Mouse (Mus musculus) bone marrow macrophage, adult 2 months (primary cell): ENCODE data around the gene Pde8b. TPM values are rescaled to one million over a fixed set of nuclear protein-coding genes. Genes with fewer than 3 reads are reported as not detected.
A peak's percentile ranks its signal among the peaks of the same experiment; 100 is the strongest.

Experiments
- H3K27ac ChIP-seq: 2 replicates; pipeline ENCODE4 v1.5.1; 2012; ENCODE audit warnings: low read depth, low read length; ENCODE audit not compliant: insufficient read depth
- H3K4me1 ChIP-seq: 2 replicates; pipeline ENCODE4 v1.6.1; 2012; ENCODE audit warnings: low read length; ENCODE audit not compliant: control insufficient read depth, insufficient read depth
- H3K4me3 ChIP-seq: 2 replicates; pipeline ENCODE4 v1.5.1; 2012; ENCODE audit warnings: mild to moderate bottlenecking, low read length, moderate library complexity; ENCODE audit not compliant: insufficient read depth
- CTCF ChIP-seq: IDR thresholded peaks from 2 replicates; pipeline ENCODE4 v1.5.1; 2012; ENCODE audit warnings: low read depth, mild to moderate bottlenecking, low read length, moderate library complexity
- POLR2A ChIP-seq: IDR thresholded peaks from 2 replicates; pipeline ENCODE4 v1.6.1; 2012; ENCODE audit warnings: mild to moderate bottlenecking, low read depth, low read length, borderline replicate concordance
- polyA plus RNA-seq: library from polyadenylated mRNA; stranded (reverse); fragments of >200 nt; gene quantifications from 2 replicates; pipeline ENCODE4 v1.2.4, GENCODE M21; 2012; ENCODE audit not compliant: missing spikeins, insufficient read depth, insufficient read length

The Pde8b gene
- polyA plus RNA-seq, 1 experiment: 4.9 TPM

GRCm38 (mm10) chr13:95009261-95009660 lies 240.9 kb downstream of the Pde8b start:
- no peaks in the 10 kb centered on the region for H3K4me1 ChIP-seq
- TF ChIP-seq CTCF (no peak), POLR2A (no peak)
- H3K4me3 ChIP-seq: no peak overlapping the region
- H3K27ac ChIP-seq: no peak overlapping the region

- TF ChIP-seq CTCF (no peak), POLR2A (no peak)
- H3K4me3 ChIP-seq: no peak overlapping the region
- H3K4me1 ChIP-seq: no peaks in the 10 kb centered on the region
- no peak overlapping the region for H3K27ac ChIP-seq
These were observed 242.9 kb downstream of the Pde8b start for GRCm38 (mm10) chr13:95007281-95007680.

GRCm38 (mm10) chr13:94990516-94990915 lies 259.6 kb downstream of the Pde8b start:
- no peak for TF ChIP-seq POLR2A
- no peak for TF ChIP-seq CTCF
- Histone ChIP-seq H3K4me3 (no peak overlapping the region), H3K27ac (no peak overlapping the region), H3K4me1 (peaks cover 11% of the 10 kb centered on the region)

GRCm38 (mm10) chr13:94979081-94979480 lies 271.1 kb downstream of the Pde8b start:
- Histone ChIP-seq H3K27ac (no peak overlapping the region), H3K4me1 (peaks cover 21% of the 10 kb centered on the region), H3K4me3 (no peak overlapping the region)
- TF ChIP-seq CTCF: no peak
- no peak for TF ChIP-seq POLR2A

GRCm38 (mm10) chr13:94976219-94977186 lies 273.6 kb downstream of the Pde8b start, which contains the start of gene Wdr41:
Gene Wdr41 (plus strand): TSS chr13:94976344.
- H3K4me1 ChIP-seq: peaks cover 26% of the 10 kb centered on the region
- TF ChIP-seq CTCF: peak; percentile 68
- TF ChIP-seq POLR2A: no peak
- H3K27ac ChIP-seq: peak within 1 kb of the TSS; percentile 98
- H3K4me3 ChIP-seq: peak within 1 kb of the TSS; percentile 93

- TF ChIP-seq CTCF (no peak), POLR2A (no peak)
- H3K4me1 ChIP-seq: peaks cover 26% of the 10 kb centered on the region
- peak overlapping the region; percentile 93 for H3K4me3 ChIP-seq
- H3K27ac ChIP-seq: peak overlapping the region; percentile 98
These were observed 274.3 kb downstream of the Pde8b start for GRCm38 (mm10) chr13:94975828-94976218.

Other genes starting within 250 kb of the Pde8b start
- 9.9 and 10.9 TPM in 2 replicates for gene Zbed3, start 73.3 kb upstream of the Pde8b start, polyA plus RNA-seq
- gene Aggf1, start 125.0 kb upstream of the Pde8b start, polyA plus RNA-seq: 37.5 and 38.1 TPM in 2 replicates
- not detected in 2 replicates for gene Crhbp, start 194.6 kb upstream of the Pde8b start, polyA plus RNA-seq
- not detected in 2 replicates for gene S100z, start 228.4 kb upstream of the Pde8b start, polyA plus RNA-seq